Mouse (Mus musculus) R1 (cell line): Measurements from ENCODE around the gene Arih1.

ENCODE experiments used
- DNase-seq: peaks from one replicate; pipeline ENCODE4 v3.0.0-alpha.2; 2018; ENCODE audit warnings: low read depth, low spot score

The Arih1 gene

DNA sequence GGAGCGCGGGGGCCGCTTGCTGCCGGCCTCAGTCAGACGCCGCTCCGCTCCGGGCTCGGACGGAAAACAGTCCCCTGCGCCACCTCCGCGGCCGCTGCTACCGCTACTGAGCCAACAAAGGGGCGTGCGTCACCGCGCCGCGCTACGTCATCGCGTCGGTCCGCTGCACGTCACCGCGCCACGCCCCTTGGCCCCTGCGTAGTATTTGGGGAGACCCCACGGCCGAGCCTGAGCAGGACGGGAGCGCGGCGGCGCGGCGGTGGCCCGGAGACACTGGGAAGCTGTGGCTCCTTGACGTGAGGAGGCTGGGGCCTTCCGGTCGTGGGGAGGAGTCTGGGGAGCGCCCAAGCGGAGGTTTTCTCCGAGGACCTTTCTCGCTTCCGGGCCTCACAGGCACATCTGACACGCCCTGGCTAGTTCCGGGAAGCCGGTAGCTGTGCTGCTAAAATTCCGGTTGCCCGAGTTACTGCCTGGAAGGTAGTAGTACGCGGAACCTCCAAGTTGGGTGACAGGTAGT, at the start of gene Arih1:
Gene Arih1, minus strand, starts transcription at position 70 of the 517 bp plus-strand sequence.
- peak; percentile 98 for DNase-seq

DNA sequence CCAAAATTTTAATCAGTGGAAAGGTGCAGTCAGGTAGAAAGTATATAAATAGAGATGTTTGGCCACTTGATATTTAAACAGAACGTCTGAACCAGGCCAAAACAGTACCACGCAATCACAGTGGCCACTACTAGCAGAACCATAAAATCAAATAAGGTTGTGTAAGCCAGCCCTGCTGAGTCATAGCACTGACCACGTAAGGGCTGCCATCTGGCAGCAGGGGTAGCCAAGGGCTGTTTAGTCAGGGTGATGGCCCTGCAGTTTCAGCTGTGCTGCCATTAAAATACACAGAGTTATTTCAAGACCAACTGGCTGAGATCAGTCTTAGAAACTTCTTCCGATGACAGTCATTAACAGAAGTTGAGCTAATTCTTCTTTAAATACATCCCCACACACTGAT, 47.5 kb upstream of the Arih1 start:
- no peak for DNase-seq

DNA sequence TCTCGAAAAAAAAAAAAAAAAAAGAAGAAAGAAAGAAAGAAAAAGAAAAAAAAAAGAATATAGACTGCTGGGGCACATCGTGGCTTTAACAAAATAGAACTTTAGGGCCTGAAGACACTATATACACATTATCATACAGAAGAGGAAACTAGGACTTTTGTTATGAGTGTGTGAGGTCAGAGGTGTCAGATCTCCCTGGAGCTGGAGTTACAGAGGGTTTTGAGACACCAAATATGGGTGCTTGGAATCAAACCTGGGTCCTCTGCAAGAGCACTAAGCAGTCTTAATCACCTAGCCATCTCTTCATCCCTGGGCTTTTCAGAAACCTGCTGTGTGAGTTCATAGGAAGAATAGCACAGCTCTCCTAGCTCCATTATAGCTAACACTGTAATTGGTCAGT, 47.0 kb upstream of the Arih1 start:
- no peak for DNase-seq

DNA sequence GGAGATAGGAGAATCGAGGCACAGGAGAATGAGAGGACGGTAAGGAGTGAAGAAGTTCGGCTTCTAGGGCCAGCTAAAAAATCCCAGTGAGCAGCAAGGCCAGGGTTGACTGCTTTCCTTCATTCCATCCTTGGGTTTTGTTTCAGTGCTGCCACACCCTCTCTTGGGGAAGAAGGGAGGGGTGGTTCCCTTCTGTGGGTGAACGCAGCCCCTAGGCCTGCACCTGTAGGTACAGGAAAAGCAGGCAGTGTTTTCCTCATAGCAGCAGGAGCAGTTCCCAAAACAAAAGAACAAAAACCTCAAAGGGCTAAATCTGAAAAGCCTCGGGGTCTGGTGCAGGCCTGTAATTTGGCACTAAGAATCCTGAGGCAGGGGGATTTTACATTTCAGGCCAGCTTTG, 45.2 kb upstream of the Arih1 start:
- DNase-seq, result peak; percentile 80

DNA sequence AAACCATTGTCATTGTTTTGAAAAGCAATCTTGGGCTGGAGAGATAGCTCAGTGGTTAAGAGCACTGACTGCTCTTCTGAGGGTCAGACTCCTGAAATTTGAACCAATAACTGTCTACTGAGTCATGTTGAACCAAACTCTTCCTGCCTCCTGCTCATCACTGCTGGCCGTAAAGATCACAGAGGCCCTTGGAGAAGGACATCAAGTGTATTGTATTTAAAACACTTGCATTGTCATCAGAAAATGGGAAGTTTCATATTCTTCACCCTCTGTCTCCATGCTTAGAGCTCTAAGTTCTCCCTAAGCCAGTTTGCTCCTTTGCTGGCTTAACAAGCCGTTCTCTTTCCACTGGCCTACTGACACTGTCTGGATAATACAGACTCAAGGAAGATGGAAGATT, 41.9 kb upstream of the Arih1 start:
- DNase-seq, result no peak

DNA sequence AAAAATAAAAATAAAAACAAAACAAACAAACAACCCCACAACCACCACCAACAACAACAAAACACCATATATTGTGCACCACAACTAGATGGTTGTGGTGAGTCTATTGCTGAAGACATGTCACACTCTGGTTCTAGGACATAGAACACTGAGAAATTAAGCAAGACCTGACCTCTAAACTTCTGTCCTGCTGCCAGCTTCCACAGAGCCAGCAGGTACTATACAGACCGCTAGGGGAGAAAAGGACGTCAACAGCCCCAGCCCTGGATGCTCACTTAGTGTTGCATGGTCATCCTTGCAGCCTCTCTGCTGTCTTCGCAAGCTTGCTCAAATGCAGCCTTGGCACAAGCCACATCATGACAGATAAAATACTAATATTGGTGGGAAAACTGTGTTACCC, 41.2 kb upstream of the Arih1 start:
- no peak for DNase-seq

DNA sequence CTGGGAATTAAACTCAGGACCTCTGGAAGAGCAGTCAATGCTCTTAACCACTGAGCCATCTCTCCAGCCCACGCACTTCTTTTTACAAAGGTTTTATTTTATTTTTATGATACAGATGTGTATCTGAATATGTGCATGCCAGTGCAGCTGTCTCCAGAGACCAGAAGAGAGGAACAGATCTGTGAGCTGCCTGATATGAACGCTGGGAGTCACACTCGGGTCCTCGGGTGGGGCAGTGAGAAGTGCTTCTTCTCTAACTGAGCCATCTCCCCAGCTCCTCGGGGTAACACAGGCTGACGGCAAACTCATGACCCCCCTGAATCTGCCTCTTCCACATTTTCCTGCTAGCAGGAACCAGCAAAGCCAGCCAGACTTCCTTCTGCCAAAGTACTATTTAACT, 40.3 kb upstream of the Arih1 start:
- DNase-seq, result no peak

DNA sequence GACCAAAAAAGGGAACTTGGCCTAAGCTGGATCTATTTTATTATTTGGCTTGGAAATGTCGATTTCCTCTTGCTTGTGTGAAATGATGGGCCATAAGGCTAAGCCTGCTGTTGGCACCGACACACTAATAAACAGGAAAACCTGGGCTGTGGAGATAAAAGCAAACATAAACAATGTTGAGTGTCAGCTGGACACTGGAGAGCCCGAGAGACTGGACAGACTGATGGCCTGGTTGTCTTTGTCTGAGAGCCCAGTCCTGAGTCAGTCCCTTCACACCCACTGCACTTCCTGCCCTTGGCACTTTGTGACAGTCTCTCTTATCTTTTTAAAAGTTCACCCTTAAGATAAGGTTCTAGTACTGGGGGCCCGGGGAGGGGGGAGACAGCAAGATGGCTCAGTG, 36.5 kb upstream of the Arih1 start:
- no peak for DNase-seq

DNA sequence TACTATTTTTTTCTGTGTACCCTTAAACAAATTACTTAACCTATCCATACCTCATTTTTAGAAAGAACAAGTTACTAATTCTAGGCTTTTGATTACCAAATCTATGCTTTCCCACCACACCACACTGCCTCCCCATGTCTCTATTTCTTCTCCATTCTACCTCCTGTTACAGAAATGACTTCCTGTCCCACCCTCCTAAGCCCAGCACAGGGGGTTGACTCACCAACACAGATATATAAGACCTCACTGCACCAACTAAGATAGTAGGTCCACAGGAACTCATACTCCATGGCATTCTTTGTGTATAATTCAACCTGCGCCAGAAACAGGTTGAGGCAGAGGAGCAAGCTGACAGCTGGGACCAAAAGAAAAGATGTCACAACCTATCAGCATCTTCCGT, 33.0 kb upstream of the Arih1 start:
- no peak for DNase-seq

DNA sequence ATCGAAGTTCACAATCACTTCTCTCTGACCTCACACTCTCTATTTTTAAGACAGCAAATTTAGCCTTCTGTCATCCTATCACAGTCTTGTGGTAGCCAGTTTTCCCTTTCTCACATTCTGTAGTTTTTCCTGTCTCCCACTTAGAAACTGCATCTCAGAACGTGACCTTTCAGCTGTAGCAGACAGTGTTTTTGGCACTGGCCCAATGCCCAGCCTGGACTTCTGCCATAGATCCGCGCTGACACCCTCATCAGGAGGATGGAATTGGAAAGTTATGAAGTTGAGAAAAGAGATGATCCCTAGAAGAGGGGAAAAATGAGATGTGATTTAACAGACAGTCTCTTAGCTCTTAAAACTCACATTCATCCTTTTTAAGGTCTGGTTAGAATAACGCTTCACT, 32.6 kb upstream of the Arih1 start:
- no peak for DNase-seq

DNA sequence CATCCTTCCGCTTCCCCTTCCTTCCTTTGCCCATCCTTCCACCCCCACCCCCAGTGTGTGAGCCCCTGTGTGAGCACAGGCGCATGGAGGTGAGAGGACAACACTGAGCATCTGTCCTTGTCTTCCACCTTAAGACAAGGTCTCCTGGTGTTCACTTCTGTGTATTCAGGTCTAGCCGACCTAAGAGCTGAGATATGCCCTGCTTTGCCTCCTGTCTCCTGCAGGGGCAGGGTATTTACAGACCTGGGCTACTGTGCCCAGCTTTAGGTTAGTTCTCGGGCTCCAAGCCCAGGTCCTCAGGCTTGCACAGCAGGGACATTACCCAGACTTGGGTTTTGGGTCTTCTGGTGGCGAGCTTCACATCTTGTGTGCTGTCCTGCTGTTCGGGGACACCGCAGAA, 30.7 kb upstream of the Arih1 start:
- peak; percentile 36 for DNase-seq

DNA sequence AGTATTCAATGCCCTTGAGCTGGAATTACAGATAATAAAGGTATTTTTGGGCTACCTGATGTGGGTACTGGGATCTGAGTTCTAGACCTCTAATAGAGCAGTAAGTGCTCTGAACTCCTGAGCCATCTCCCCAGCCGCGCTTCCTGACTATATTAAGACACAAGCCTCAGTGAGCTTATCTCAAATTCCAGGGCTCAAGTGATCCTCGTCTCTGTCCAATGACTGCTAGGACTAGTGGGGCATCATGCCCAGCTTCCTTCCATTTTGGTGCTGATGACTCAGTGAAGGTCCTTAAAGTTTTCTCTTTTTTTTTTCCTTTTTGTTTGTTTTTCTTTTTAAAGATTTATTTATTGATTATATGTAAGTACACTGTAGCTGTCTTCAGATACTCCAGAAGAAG, 28.7 kb upstream of the Arih1 start:
- no peak for DNase-seq

DNA sequence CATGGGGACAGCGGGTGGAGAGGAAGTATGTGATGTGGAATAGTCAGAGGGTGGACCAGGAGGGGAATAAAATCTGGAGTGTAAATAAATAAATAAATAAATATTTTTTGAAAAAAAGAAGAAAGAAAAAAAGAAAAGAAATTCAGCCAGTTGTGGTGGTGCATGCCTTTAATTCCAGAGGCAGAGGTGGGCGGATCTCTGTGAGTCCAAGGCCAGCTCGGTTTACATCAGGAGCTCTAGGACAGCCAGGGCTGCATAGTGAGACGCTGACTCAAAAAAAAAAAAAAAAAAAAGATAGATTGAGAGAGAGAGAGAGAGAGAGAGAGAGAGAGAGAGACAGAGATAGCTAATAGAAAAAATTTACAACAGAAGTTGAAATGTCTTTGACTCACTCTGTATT, 26.0 kb upstream of the Arih1 start:
- DNase-seq, result no peak

DNA sequence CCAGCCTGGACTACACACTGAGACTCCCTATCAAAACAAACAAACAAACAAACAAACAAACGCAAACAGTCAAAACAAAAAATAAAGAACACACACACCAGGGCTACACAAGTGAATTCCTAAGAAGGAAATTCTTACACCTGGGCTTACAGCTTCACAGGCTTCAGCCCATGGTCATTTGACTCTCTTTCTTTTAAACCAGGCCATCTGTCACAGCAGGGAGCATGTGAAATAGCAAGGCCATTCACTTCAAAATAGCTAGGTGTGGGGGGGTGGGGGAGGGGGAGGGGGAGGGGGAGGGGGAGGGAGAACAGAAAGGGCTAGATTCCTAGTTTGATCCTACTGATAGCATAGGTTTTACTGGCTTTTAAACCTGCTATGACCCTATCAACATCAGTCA, 21.7 kb upstream of the Arih1 start:
- peak; percentile 65 for DNase-seq

DNA sequence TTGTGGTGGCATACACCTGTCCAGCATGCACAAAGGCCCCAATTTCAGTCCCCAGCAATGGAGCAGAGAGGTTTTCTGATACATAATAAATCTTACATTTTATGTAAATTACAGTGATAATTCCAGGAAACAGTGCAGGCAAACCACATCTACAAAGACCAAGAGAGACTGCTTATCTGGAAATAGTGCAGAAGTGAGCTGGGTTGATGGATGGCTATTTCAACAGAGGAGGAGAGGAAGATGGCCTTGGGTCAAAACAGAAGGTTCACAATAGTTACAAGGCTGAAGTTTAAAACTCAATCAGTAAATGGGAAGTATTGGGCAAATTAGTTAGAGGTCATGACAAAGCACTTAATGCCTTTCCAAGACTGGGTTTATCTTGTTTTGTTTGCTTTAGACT, 913 bp upstream of the Arih1 start:
- no peak for DNase-seq

DNA sequence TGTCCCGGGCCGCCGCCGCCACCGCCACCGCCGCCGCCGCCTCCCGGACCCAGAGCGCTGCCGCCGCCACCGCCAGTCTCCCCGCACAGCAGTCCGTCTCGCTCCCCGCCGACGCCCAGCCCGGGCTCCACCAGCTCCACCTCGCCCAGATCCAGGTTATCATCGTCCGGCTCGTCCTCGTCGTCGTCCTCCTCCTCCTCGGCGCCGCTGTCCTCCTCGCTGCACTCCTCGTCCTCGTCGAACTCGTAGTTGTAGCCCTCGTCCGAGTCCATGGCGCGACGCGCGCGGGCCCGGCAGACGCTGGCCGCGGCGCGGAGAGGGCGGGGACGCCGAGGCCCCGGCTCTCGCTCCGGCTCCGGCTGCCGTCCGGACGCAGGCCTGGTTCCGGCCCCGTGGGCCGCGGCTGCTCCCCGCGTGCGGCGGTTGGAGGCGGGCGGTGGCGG, 321 bp downstream of the Arih1 start:
- DNase-seq, result peak; percentile 58

DNA sequence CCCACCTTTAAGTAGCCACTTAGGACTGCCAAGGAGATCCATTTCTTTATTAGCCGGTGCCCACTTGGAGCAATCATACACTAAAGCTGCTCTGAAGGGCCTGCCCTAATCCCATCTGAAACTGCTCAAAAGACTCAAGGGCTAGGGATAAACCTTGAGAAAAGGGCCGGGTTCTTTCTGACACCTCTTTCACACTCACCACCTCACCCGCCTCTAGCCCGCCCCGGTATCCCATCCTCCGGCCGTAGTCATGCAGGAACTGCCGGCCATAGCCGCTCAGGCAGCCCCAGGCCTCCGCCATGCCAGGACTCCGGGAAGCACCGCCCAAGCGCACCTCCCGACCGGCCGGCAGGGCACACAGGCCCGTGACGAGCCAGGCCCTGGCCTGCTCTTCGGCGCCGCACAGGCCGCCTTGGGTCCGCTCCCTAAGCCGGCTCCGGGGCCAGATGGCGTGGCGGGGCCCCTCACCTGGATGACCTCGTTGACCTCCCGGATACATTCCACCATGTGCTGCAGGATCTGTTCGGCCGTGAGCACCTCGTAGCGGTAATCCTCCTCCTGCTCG, 825 bp downstream of the Arih1 start:
- peak; percentile 70 for DNase-seq

DNA sequence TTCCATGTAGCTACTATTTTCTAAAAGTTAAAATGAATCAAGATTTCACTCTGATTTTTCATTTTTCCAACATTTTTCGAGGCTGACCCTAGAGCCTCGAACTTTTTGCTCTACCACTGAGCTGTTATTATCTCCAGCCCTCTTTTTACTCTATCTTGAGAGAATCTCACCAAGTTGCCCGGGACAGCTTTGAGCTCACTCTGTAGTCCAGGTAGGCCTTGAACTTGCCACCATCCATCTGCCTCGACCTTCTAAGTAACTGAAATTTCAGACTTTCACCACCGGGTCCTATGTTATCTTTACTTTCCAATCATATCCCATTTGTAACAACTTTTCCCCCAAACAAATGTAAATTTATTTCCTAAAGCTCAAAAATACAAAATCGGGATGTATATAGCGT, 1.7 kb downstream of the Arih1 start:
- DNase-seq, result no peak

DNA sequence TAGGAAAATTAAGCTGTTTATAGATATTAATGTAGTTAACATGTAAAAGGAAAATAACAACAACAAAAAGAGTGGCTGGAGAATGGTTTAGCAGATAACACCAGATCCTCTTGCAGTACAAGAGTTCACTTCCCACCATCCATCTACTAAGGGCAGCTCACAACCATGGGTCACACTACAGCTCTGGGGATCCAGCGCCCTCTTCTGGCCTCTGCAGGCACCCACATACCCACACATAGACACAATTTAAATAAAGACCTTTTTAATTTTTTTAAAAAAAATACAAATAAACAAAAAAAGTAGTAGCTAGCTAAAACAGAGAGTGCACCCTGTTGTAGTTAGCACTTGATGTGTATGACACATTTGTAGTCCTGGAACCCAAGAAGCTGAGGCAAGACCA, 4.0 kb downstream of the Arih1 start:
- peak; percentile 81 for DNase-seq

DNA sequence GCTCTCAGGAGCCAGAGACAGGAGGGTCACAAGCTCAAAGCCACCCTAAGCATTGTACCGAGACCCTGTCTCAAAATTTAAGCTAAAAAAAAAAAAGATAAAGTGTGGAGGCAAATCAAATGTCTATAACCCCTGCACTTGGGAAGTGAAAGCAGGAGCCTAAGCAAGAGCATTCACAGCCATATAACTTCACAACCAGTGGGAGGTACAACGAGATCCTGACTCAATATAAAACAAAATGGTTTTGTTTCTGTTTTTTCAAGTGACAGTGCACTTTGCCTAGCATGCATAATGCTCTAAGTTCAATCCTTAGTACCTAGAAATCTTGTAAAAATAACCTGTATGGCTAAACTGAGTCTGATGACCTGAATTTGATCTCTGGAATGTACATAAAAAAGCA, 9.8 kb downstream of the Arih1 start:
- DNase-seq, result no peak

DNA sequence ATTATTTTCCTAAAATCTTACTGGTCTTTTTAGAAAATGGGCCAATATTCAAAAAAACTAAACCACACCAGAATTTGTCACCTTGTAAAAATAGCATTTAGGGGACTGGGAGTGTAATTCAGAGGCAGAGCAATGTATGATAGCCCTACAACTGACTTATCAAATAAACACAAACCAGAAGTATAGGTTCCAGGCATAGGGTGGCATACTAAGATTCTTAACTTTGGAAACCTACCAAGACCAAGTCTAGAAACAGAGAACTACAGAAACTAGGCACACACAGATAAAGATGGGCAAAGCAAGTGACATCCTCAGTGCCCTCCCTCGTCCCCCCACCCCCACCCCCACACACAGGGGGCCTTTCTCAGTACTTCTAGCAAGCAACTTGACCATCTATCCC, 11.6 kb downstream of the Arih1 start:
- no peak for DNase-seq

DNA sequence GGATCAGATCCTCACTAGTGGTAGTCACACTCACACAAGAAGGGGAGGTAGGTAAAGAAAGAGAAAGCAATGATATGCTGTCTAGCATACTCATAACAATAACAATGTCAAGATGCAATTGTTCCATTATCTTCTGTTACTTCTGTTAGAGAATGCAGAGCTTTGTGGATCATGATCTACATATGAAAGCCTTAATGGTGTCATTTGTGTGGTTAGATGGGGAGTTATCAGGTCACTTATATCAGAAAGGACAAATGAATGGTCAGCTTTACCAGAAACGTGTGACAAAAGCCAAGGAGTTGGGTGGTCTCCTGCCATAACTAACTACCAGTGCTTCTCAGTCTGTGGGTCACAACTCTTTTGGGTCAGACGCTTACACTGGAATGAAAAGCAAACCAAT, 13.2 kb downstream of the Arih1 start:
- DNase-seq, result peak; percentile 33

DNA sequence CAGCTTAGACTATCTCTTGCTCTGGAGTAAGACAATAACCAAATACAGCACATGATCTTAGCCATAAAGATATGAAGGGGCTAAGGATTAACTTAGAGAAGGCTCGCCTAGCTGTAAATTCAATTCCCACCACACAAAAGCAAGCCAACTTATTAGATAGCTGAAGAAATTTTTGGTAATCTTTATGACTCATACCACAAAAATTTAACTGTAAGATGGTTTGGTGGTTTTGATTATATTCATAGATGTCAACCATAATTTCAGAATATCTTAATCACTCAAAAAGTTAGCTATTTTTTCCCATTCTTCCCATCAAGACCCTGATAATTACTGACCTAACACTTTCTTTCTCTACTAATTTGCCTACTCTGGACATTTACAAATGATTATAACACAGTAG, 17.0 kb downstream of the Arih1 start:
- DNase-seq, result no peak

DNA sequence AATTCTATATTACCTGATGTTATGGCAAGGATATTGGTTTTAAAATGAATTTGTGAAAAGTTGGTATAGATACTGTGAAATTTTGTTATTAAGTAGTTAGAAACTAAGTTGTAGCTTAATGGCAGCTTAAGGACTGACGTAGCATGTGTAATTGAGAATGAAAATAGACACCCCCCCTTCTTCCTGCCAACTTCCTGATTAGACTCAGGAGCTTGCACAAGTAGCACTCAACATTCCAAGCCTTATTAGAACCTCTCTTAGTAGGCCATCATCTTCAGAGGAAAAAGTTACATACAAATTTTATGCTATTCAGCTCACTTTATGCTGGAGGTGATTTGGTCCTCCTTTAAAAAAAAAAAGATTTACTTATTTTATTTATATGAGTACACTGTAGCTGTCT, 22.1 kb downstream of the Arih1 start:
- DNase-seq, result no peak
